Mouse (Mus musculus): ENCODE results near the gene Bex4. TPM values are rescaled to one million over a fixed set of nuclear protein-coding genes. Genes with fewer than 3 reads are reported as not detected.

The Bex4 gene
- polyA plus RNA-seq, 2 experiments: 131 to 154 TPM

DNA sequence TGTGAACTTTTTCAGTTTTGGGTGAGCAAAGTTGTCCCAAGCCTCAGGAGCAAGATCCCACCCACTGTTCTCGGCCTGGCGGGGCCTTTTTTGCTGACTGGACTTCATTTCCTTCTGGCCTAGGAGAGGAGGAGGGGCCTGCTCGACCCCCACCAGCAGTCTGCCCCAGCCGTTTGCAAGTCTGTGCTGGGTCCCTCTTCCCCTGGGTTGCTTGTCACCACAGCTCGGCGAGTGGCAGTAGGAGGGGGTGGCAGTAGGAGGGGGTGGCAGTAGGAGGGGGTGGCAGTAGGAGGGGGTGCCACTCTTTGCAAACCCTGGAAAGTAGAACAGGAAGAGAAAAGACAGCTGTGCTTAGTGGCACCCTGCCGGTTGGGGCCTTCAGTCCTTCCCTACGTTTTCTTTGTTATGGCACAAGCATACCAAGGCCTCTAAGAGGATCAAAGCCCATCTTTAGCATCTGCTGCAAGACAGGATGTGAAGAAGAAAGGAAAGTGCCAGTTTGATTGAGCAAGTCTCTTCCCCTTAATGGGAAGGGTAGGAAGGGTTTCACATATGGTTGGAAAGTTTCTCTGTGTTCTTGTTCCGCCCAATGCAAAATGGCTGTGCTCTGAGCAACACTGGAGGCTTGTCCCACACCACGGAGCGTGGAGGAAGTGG, 42.2 kb downstream of the Bex4 start:
- H3K9ac ChIP-seq (replicated peaks): no peak overlapping the region
- no peak for TF ChIP-seq EP300 (IDR thresholded peaks at IDR 0.05; ENCODE audit: low read depth)
- TF ChIP-seq CTCF (IDR thresholded peaks at IDR 0.05; ENCODE audit: low read depth): no peak
- DNase-seq (ENCODE audit: low read depth in 3 of 3, low spot score in 3 of 3) (no peak), ATAC-seq (ENCODE audit: insufficient read depth) (no peak)
- H3K9me3 ChIP-seq (ENCODE audit: control insufficient read depth, low read length): no peaks in the 10 kb centered on the region
- H3K4me2 ChIP-seq (ENCODE audit: low read depth): no peak overlapping the region
- no peaks in the 10 kb centered on the region for H3K27me3 ChIP-seq (ENCODE audit: control insufficient read depth, insufficient read depth, low read length)
- WGBS (ENCODE audit: insufficient replicate concordance): 27% methylated on average over 10 of the region's 11 CpGs
- H3K36me3 ChIP-seq (replicated peaks; ENCODE audit: control insufficient read depth, insufficient read depth, low read depth): no peaks in the 10 kb centered on the region
- no peak overlapping the region for H3K27ac ChIP-seq
- no peaks in the 10 kb centered on the region for H3K4me1 ChIP-seq (replicated peaks; ENCODE audit: control insufficient read depth in 2 of 2, insufficient read depth in 2 of 2, low read length in 1 of 2)
- no peak overlapping the region for H3K4me3 ChIP-seq (ENCODE audit: insufficient read depth in 1 of 2, low read depth in 2 of 2, low read length in 2 of 2)

DNA sequence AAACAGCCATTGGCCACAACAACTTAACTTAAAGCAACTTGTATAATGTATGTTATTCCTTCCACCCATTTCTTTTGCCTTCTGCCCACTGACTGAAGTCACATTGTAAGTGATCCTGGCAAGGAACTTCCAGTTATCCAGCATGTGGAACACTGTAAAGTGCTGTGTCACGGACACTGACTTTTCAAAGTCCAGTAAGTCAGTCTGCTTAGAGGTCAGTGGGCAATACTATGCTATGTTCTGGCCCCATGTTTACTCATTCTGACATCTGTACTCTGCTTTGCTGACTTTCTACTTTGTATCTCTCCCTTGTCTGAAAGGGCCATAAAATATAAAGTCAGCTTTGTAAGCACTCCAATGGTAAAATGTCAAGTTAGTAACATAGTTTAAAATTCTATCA, 44.3 kb downstream of the Bex4 start:
- Histone ChIP-seq H3K4me2 (ENCODE audit: low read depth) (no peak overlapping the region), H3K27ac (no peak overlapping the region), H3K9ac (replicated peaks) (no peak overlapping the region), H3K36me3 (replicated peaks; ENCODE audit: control insufficient read depth, insufficient read depth, low read depth) (no peaks in the 10 kb centered on the region), H3K9me3 (ENCODE audit: control insufficient read depth, low read length) (no peaks in the 10 kb centered on the region), H3K27me3 (ENCODE audit: control insufficient read depth, insufficient read depth, low read length) (no peaks in the 10 kb centered on the region), H3K4me3 (ENCODE audit: insufficient read depth in 1 of 2, low read depth in 2 of 2, low read length in 2 of 2) (no peak overlapping the region), H3K4me1 (replicated peaks; ENCODE audit: control insufficient read depth in 2 of 2, insufficient read depth in 2 of 2, low read length in 1 of 2) (no peaks in the 10 kb centered on the region)
- ATAC-seq (ENCODE audit: insufficient read depth) (no peak), DNase-seq (ENCODE audit: low read depth in 3 of 3, low spot score in 3 of 3) (no peak)
- TF ChIP-seq EP300 (IDR thresholded peaks at IDR 0.05; ENCODE audit: low read depth): no peak
- no peak for TF ChIP-seq CTCF (IDR thresholded peaks at IDR 0.05; ENCODE audit: low read depth)
- 33% methylated on average over 1 of the region's 1 CpGs for WGBS (ENCODE audit: insufficient replicate concordance)

Small RNA genes within 50 kb of the gene (microRNA-seq; reads per million reads assigned to microRNA genes)
- gene Mir6383: not detected

Other genes starting within 250 kb of the Bex4 start
- gene Arxes2, start 145.2 kb upstream of the Bex4 start, polyA plus RNA-seq (2012; rRNA removed): 7.2 and 8.3 TPM in 2 replicates
- gene Arxes2, start 145.2 kb upstream of the Bex4 start, polyA plus RNA-seq (2014; fragmentation: Nextera tagmentation; extraction: Ambion mirVana): 15.9 and 18.3 TPM in 2 replicates
- 2.6 and 2.8 TPM in 2 replicates for gene Arxes1, start 105.6 kb upstream of the Bex4 start, polyA plus RNA-seq (2012; rRNA removed)
- 7.4 and 7.8 TPM in 2 replicates for gene Arxes1, start 105.6 kb upstream of the Bex4 start, polyA plus RNA-seq (2014; fragmentation: Nextera tagmentation; extraction: Ambion mirVana)
- 57.1 and 93.6 TPM in 2 replicates for gene Bex2, start 70.8 kb upstream of the Bex4 start, polyA plus RNA-seq (2012; rRNA removed)
- 127 and 138 TPM in 2 replicates for gene Bex2, start 70.8 kb upstream of the Bex4 start, polyA plus RNA-seq (2014; fragmentation: Nextera tagmentation; extraction: Ambion mirVana)
- gene Nxf3, start 53.7 kb upstream of the Bex4 start, polyA plus RNA-seq (2012; rRNA removed): 0.24 and 0.39 TPM in 2 replicates
- gene Nxf3, start 53.7 kb upstream of the Bex4 start, polyA plus RNA-seq (2014; fragmentation: Nextera tagmentation; extraction: Ambion mirVana): 0.17 and 0.23 TPM in 2 replicates
- 66.5 and 105 TPM in 2 replicates for gene Tceal8, start 33.3 kb downstream of the Bex4 start, polyA plus RNA-seq (2012; rRNA removed)
- 189 and 191 TPM in 2 replicates for gene Tceal8, start 33.3 kb downstream of the Bex4 start, polyA plus RNA-seq (2014; fragmentation: Nextera tagmentation; extraction: Ambion mirVana)
- 6.4 and 13.8 TPM in 2 replicates for gene Tceal5, start 64.9 kb downstream of the Bex4 start, polyA plus RNA-seq (2012; rRNA removed)
- gene Tceal5, start 64.9 kb downstream of the Bex4 start, polyA plus RNA-seq (2014; fragmentation: Nextera tagmentation; extraction: Ambion mirVana): 2.9 and 4.0 TPM in 2 replicates
- 0.12 and 0.14 TPM in 2 replicates for gene Tceal7, start 75.8 kb downstream of the Bex4 start, polyA plus RNA-seq (2012; rRNA removed)
- gene Tceal7, start 75.8 kb downstream of the Bex4 start, polyA plus RNA-seq (2014; fragmentation: Nextera tagmentation; extraction: Ambion mirVana): 0.10 and 0.76 TPM in 2 replicates
- gene Bex1, start 76.5 kb downstream of the Bex4 start, polyA plus RNA-seq (2012; rRNA removed): 106 and 169 TPM in 2 replicates
- gene Bex1, start 76.5 kb downstream of the Bex4 start, polyA plus RNA-seq (2014; fragmentation: Nextera tagmentation; extraction: Ambion mirVana): 137 and 150 TPM in 2 replicates
- 80.9 and 128 TPM in 2 replicates for gene Tceal9, start 106.1 kb downstream of the Bex4 start, polyA plus RNA-seq (2012; rRNA removed)
- 233 and 236 TPM in 2 replicates for gene Tceal9, start 106.1 kb downstream of the Bex4 start, polyA plus RNA-seq (2014; fragmentation: Nextera tagmentation; extraction: Ambion mirVana)
- gene Bex3, start 131.3 kb downstream of the Bex4 start, polyA plus RNA-seq (2012; rRNA removed): 199 and 227 TPM in 2 replicates
- 224 and 229 TPM in 2 replicates for gene Bex3, start 131.3 kb downstream of the Bex4 start, polyA plus RNA-seq (2014; fragmentation: Nextera tagmentation; extraction: Ambion mirVana)

Data from liver, embryonic 14.5 days (tissue).